Mouse (Mus musculus) frontal cortex, postnatal 36 days (tissue): ENCODE data around the gene D6Wsu163e.

ENCODE experiments used
- DNase-seq, 2 experiments: peaks; one replicate each; pipeline ENCODE4 v3.0.0; 2022; ENCODE audit warnings: low spot score in 2 of 2

D6Wsu163e gene

GRCm38 (mm10) chr6:126939487-126940171, at the start of gene D6Wsu163e, which contains the start of gene Rad51ap1:
TSS of gene D6Wsu163e (plus strand) at chr6:126939962.
TSS of gene Rad51ap1 (minus strand) at chr6:126939587.
- peak; percentile 96 to 97 for DNase-seq

- DNase-seq = no peak
These were observed 32.4 kb upstream of the D6Wsu163e start for GRCm38 (mm10) chr6:126907378-126907777.

- DNase-seq = no peak
These were observed 31.9 kb upstream of the D6Wsu163e start for GRCm38 (mm10) chr6:126907876-126908275.

GRCm38 (mm10) chr6:126910727-126911126, 29.0 kb upstream of the D6Wsu163e start:
- no peak for DNase-seq

DNA sequence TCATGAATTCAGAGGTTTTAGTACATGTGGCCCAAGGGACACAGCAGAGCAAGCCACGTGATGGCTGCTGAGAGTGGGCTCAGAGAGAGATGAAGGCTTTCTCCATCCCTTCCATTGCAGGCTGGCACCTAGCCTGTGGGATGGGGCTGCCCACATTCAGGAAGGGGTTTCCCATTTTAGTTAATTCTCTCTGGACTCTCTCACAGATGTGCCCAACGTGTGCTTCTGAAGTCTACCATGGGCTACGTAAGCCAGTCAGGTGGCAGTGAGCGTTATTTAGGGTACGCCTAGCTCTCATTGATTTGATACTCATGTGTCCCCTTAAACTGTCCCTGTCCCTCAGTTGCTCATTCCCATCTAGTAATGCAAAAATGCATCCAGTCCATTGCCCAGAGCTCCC, 24.8 kb upstream of the D6Wsu163e start:
- DNase-seq = no peak

- peak in 1 of 2 experiments; percentile 8 for DNase-seq
These were observed 18.5 kb upstream of the D6Wsu163e start, which contains the start of gene Dyrk4 for GRCm38 (mm10) chr6:126921111-126921881. TSS of gene Dyrk4 (minus strand) at chr6:126921839.

DNA sequence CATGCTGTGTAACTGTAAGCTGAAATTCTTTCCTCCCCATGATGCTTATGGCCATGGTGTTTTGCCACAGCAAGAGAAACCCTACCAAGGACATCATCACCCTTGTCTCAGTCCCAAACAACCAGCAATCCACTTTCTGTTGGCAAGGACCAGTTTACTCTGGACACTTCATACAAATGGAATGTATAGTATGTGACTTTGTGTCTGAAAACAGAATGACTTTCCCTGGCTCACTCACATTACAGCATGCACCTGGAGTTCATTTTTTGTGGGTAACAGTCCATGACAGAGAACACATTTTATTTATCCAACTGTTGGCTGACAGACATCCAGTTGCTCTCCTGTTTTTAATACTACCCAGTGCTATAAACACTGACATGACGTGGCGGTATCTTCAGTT, 6.9 kb upstream of the D6Wsu163e start:
- no peak for DNase-seq

- DNase-seq = no peak
These were observed 1.7 kb upstream of the D6Wsu163e start for GRCm38 (mm10) chr6:126938047-126938446.

DNA sequence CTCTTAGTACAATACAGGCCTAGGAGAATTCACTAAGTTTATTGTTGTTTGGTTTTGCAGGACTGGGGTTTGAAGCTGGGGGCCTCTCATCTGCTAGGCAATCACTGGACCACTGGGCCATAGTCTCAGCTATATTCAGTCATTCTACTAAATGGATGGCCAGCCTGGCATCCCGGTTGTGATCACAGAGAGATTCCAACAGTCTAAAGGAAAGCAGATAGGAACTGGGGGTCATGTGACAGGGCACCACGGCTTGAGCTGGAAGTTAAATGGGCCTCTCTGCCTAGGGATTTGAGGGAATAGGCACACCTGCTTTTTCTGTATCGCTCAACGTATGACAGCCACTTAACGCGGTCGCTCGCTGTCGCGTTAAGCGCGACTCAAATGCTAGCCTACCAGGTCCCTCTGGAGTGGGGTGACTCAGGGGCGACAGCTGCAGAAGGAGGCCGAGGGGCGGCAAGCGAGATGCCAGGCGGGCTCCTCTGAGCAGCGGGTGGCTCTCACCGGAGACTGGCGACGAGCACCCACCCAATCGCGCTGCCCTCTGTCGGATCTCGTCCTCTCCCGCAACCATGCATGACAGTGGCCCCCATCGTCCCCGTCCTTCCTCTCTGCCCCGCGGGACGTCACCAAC, 792 bp upstream of the D6Wsu163e start:
- no peak for DNase-seq

DNA sequence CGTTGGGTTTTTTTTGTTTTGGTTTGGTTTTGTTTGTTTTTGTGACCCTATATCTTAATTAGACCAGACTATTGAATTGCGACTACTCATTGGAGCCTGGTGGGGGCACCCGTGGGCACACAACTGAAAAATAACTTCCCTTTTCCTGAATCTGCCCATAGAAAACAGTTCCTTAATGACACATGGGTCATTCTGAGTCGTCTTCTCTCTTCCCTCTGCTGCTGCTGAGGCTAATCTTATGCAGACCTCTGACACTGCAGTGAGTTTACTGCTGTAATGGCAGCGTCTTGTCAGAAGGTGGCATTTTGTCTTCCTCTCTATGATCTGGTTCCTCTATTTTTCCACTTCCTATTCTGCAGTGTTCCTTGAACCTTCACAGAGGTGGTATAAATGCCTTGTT, 689 bp downstream of the D6Wsu163e start:
- DNase-seq = no peak

GRCm38 (mm10) chr6:126948336-126948735, 8.6 kb downstream of the D6Wsu163e start:
- no peak for DNase-seq

DNA sequence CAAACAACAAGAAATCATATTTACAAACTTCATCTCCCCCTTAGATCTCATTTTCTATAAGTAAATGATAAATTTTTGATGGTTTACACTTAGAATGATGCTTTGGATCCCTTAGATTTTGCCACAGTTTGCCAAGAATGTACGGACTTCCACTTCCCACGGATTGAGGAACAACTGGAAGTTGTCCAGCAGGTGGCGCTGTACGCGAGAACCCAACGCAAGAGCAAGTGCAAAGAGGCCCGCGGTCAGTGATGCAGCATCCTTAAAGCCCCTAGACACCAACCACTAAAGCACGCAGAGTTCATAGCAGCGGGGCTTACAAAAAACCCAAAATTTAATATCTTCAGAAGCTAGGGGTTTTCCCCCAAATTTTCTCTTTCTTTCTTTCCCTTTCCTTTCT, 16.0 kb downstream of the D6Wsu163e start:
- peak; percentile 67 to 76 for DNase-seq

- DNase-seq = no peak
These were observed 21.7 kb downstream of the D6Wsu163e start for GRCm38 (mm10) chr6:126961371-126962018.

- no peak for DNase-seq
These were observed 22.9 kb downstream of the D6Wsu163e start for GRCm38 (mm10) chr6:126962709-126963108.

DNA sequence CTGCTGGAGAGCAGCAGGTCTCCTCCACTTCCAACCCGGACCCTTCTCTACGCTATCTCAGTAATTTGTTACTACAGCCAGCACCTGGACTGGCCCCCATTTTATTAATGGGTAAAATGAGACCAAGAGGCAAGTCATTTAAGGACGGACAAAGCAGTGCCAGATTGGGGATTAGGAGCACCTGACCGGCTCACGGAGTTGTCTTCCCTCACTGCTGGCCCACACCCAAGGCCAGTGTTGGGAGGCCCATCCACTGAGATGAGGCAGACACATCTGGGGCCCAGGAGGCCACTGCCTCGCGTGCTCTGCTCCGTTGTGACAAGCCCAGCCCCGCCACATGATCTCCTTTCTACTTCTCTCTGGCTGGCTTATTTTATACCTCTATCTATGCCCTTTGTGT, 23.7 kb downstream of the D6Wsu163e start:
- DNase-seq = no peak

DNA sequence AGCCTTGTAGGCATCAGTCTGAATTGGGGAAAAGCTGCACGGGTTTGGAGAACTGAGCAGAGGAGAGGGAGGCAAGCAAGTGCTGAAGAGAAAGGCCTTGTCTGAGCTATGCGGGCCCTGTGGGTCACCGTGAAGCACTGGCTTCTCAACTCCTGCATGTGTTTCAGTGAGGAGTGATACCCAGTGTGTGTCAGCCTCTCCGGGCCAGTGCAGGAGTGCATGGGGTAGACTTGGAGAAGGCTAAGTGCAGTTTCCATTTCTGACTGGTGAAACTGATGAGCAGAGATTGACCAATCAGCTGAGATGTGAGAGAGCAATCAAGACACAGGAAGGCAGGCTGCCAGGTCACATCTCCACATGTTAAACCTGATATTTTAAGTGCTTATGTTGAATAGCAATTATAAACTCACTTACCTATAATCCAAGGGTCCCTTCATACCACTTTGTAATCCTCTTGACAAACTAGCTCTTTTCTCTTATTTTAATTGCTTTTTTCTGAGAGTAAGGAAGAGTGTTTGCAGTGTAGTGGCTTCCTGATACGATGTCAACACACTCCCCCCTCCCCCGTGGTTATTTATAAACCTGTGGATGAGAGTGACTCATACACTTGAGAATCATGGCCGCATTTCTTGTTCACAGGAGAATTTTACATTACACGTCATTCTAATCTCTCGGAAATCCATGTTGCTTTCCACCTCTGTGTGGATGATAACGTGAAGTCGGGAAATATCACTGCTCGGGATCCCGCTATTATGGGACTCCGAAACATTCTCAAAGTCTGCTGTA, 26.7 kb downstream of the D6Wsu163e start:
- peak in 1 of 2 experiments; percentile 13 for DNase-seq

- no peak for DNase-seq
These were observed 41.9 kb downstream of the D6Wsu163e start for GRCm38 (mm10) chr6:126981539-126982234.

- DNase-seq = no peak
These were observed 53.9 kb downstream of the D6Wsu163e start for GRCm38 (mm10) chr6:126993676-126994075.

DNA sequence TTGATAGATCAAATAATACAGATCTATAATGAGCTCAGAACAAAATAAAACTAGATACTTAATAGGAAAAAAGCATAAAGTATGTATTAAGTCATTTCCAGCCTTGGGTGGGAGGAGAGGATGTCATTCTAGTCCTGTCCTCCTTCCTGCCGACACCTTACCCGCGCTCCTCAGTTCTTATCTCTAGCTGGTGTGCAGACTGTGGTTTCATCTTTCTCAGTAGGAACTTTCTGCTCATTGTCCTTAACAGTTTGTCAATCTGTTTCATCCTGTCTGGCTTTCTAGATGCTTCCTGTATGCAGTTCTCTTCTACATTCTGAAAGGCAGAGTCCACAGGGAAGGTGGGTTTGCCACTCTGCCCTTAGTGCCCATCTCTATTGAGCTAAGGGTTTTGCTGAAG, 55.7 kb downstream of the D6Wsu163e start:
- DNase-seq = no peak

GRCm38 (mm10) chr6:126996399-126996798, 56.6 kb downstream of the D6Wsu163e start:
- no peak for DNase-seq

GRCm38 (mm10) chr6:127005646-127006045, 65.9 kb downstream of the D6Wsu163e start:
- DNase-seq = no peak
